Mouse (Mus musculus): ENCODE data around the gene Kif15.

DNA sequence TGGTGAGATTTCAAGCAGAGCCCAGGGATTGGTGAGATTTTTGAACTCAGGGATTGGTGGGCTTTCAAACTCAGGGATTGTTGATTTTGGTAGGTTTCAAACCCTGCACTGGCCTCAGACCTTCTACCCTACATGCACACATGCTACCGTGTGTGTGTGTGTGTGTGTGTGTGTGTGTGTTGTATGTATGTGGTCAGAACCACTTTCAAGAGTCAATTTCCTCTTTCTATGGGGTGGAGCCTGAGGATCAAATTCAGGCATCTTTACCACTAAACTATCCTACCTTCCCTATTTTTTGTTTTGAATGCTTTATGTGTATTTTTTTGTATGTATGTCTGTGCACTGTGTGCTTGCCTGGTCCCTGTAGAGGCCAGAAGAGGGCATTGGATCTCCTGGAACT is 96.8 kb downstream of the Kif15 start:
- TF ChIP-seq POLR2A (IDR thresholded peaks at IDR 0.05; ENCODE audit: control insufficient read depth, low read depth, low read length) (no peak), CTCF (IDR thresholded peaks at IDR 0.05; ENCODE audit: control insufficient read depth, insufficient read depth, insufficient replicate concordance, low read depth, low read length) (no peak)
